Mouse (Mus musculus) stomach, embryonic 16.5 days (tissue): ENCODE measurements around the gene Slc2a13. TPM values are rescaled to one million over a fixed set of nuclear protein-coding genes. Genes with fewer than 3 reads are reported as not detected.
A peak's percentile ranks its signal among the peaks of the same experiment; 100 is the strongest.

ENCODE experiments used
- ATAC-seq: fragments of 200-750 bp; cut with Nextera tagmentation; 2 replicates; pipeline ENCODE4 v1.8.0; 2017; ENCODE audit warnings: moderate number of reproducible peaks, moderate TSS enrichment; ENCODE audit not compliant: insufficient read depth, low FRiP score
- H3K27ac ChIP-seq: fragments of 300-500 bp; sonication (generic); 2 replicates; pipeline ENCODE4 v1.5.1; 2014; ENCODE audit warnings: low read length
- H3K27me3 ChIP-seq: fragments of 300-500 bp; sonication (generic); 2 replicates; pipeline ENCODE4 v1.6.1; 2014; ENCODE audit warnings: low read length, control low read depth, mixed read lengths; ENCODE audit not compliant: control insufficient read depth, insufficient read depth
- H3K36me3 ChIP-seq: fragments of 300-500 bp; sonication (generic); 2 replicates; pipeline ENCODE4 v1.6.1; 2014; ENCODE audit warnings: low read length; ENCODE audit not compliant: control insufficient read depth, insufficient read depth
- H3K4me1 ChIP-seq: fragments of 300-500 bp; sonication (generic); 2 replicates; pipeline ENCODE4 v1.6.1; 2014; ENCODE audit warnings: low read length, control low read depth, mixed read lengths; ENCODE audit not compliant: control insufficient read depth, insufficient read depth
- H3K4me2 ChIP-seq: fragments of 300-500 bp; sonication (generic); 2 replicates; pipeline ENCODE4 v1.6.1; 2014; ENCODE audit warnings: low read depth, low read length, mixed read lengths
- H3K4me3 ChIP-seq: fragments of 300-500 bp; sonication (generic); replicated peaks from 2 replicates; pipeline ENCODE4 v1.5.1; 2014; ENCODE audit warnings: mild to moderate bottlenecking, low read length
- H3K9ac ChIP-seq: fragments of 300-500 bp; sonication (generic); 2 replicates; pipeline ENCODE4 v1.6.1; 2014; ENCODE audit warnings: low read length
- H3K9me3 ChIP-seq: fragments of 300-500 bp; sonication (generic); replicated peaks from 2 replicates; pipeline ENCODE4 v1.6.1; 2016; ENCODE audit warnings: low read length, control low read depth; ENCODE audit not compliant: control insufficient read depth
- WGBS: fragments of 180-500 bp; shearing (Covaris S2); extraction: QIAGEN DNeasy Blood & Tissue Kit; methylation state at CpG from one replicate; pipeline ENCODE4 v1.1.7; 2014; 5-methylcytosine and 5-hydroxymethylcytosine counted together
- polyA plus RNA-seq: library from polyadenylated mRNA; unstranded; fragments of >200 nt; fragmentation: Nextera tagmentation; extraction: Ambion mirVana; gene quantifications from 2 replicates; pipeline ENCODE4 v1.2.1, GENCODE M21; 2015

Gene Slc2a13
- polyA plus RNA-seq, 1 experiment from 2014 or later: 0.96 TPM

DNA sequence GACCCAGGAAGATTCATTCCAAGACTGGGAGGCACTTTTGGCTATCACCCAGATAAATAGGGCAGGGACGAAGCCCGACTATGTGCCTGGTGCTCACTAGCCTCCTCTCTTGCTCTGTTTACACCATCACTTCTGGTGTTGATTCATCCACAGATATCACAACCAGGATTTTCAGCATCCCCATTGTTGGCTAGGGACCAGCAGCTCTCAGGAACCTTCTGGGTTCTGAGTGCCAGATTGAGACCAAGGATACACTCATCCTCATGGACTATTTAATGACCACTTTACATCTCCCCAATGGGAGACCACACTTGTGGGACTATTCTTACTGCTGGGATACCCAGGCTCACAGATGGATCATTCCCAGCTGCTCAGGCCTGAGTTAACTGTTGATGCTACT lies 46.2 kb downstream of the Slc2a13 start:
- Histone ChIP-seq H3K36me3 (no peaks in the 10 kb centered on the region), H3K9ac (no peak overlapping the region), H3K27ac (no peak overlapping the region), H3K4me1 (no peaks in the 10 kb centered on the region), H3K27me3 (no peaks in the 10 kb centered on the region), H3K4me3 (no peak overlapping the region), H3K9me3 (no peaks in the 10 kb centered on the region), H3K4me2 (no peak overlapping the region)
- 66% methylated on average over 2 of the region's 2 CpGs for WGBS
- no peak for ATAC-seq

DNA sequence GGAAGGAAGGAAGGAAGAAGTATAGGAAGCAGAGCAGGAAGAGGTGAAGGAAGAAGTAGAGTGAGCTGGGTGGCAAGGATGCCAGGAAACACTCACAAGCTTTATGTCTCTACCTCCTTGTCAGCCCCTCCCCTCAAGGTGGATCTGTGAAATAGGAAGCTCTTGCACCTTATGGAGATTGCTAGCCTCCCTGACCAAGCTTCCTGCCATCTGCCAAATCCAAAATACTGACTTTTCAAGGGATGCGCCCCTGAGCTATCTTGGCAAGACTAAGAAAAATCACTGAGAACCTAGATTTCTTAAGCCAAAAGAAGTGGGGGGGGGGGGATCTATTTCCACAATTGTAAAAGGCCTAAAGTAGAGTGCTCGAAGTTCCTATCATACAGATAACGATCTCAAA lies 46.9 kb downstream of the Slc2a13 start:
- Histone ChIP-seq H3K4me3 (no peak overlapping the region), H3K4me1 (no peaks in the 10 kb centered on the region), H3K36me3 (no peaks in the 10 kb centered on the region), H3K9me3 (no peaks in the 10 kb centered on the region), H3K9ac (no peak overlapping the region), H3K27ac (no peak overlapping the region), H3K4me2 (no peak overlapping the region), H3K27me3 (no peaks in the 10 kb centered on the region)
- ATAC-seq: no peak
- 81% methylated on average over 3 of the region's 3 CpGs for WGBS

DNA sequence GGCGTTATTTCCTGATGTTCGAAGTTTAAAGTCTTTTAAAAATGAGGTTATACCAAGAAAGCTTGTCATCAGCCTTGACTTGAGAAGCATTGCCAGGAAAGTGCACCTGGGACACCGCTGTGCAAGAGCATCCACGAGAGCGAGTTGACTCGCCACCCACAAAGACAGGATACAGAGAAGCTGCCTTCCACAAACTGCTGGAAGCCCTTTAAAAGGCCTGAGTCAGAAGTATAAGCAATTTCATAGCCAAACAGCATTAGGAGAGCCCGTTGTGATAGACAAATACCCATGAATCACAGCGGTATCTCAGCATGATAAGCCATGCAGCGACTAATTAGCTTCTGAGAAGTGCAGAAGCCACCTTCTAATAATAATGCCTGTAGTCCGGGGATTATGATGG lies 48.6 kb downstream of the Slc2a13 start:
- 65% methylated on average over 10 of the region's 10 CpGs for WGBS

DNA sequence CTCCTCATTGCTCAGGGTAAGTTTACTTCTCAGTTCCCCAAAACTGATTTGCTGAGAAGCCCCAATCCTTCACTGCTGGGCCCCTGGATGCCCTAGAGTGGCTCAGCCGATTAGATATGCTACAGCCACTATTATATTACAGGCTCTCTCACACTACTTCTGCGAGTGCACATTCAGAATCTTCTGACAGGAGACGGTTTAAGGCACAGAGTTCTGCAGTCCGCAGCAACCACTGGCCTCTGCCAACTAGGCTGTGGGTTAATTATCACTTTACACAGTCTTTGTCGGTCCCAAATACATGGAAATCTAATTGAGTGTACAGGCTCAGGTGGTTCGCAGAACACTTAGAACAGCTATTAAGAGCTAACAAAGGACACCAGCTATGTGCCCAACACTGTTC lies 69.8 kb downstream of the Slc2a13 start:
- 61% methylated on average over 6 of the region's 6 CpGs for WGBS
- Histone ChIP-seq H3K9me3 (no peaks in the 10 kb centered on the region), H3K4me3 (no peak overlapping the region), H3K36me3 (no peaks in the 10 kb centered on the region), H3K27me3 (no peaks in the 10 kb centered on the region), H3K4me1 (peaks cover 12% of the 10 kb centered on the region), H3K27ac (no peak overlapping the region), H3K9ac (no peak overlapping the region), H3K4me2 (no peak overlapping the region)
- ATAC-seq: no peak

More for the DNA sequence above, 48.6 kb downstream of the Slc2a13 start:
- no peaks in the 10 kb centered on the region for H3K36me3 ChIP-seq
- no peak overlapping the region for H3K27ac ChIP-seq
- H3K27me3 ChIP-seq: no peaks in the 10 kb centered on the region
- H3K4me2 ChIP-seq: no peak overlapping the region
- H3K9me3 ChIP-seq: no peaks in the 10 kb centered on the region
- no peak overlapping the region for H3K4me3 ChIP-seq
- no peaks in the 10 kb centered on the region for H3K4me1 ChIP-seq
- no peak overlapping the region for H3K9ac ChIP-seq
- no peak for ATAC-seq

DNA sequence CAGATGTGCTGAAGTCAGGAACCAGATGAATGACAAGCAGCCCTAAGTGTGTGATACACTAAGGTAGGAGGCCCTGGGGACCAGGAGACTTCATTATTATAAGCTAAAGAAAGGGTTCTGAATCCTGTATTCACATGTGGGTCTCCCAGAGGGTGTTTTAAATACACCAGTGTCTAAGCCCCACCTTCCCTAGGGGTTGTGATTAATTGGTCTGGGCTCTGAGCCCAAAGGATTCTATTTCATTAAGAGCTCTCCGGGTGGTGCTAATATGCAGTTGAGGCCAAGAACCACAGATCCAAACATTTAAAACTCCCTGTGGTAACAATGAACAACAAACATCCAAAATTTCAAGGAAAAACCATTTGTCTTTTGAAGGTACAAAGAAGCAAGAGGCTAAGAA lies 70.4 kb downstream of the Slc2a13 start:
- Histone ChIP-seq H3K4me3 (no peak overlapping the region), H3K4me2 (no peak overlapping the region), H3K27me3 (no peaks in the 10 kb centered on the region), H3K4me1 (peaks cover 12% of the 10 kb centered on the region), H3K9ac (no peak overlapping the region), H3K9me3 (no peaks in the 10 kb centered on the region), H3K27ac (no peak overlapping the region), H3K36me3 (no peaks in the 10 kb centered on the region)
- ATAC-seq: peak; percentile 60; the same call in 1 of the 2 replicates
- 28% methylated on average over 1 of the region's 1 CpGs for WGBS

DNA sequence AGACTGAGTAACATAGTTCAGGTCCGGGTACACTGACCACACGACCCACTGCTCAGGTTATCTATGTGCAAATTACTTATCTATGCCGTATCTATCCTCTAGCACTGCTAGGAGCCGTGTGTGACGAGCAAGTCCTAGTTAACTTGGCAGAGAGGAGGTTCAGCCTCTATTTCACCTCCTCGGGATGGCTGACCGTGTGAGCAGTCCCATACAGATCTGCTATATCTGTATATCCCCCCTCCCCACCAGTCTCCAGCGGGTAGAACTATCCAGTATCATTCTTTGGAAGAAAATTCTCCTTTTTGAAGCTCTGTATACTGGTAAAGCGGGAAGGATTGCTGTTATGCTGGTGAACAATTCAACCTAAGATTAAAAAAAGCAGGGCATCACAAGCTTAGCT lies 70.8 kb downstream of the Slc2a13 start:
- no peaks in the 10 kb centered on the region for H3K9me3 ChIP-seq
- WGBS: 67% methylated on average over 9 of the region's 9 CpGs
- no peaks in the 10 kb centered on the region for H3K36me3 ChIP-seq
- H3K4me3 ChIP-seq: no peak overlapping the region
- ATAC-seq: no peak
- H3K4me2 ChIP-seq: no peak overlapping the region
- H3K9ac ChIP-seq: no peak overlapping the region
- H3K4me1 ChIP-seq: peaks cover 12% of the 10 kb centered on the region
- H3K27ac ChIP-seq: no peak overlapping the region
- no peaks in the 10 kb centered on the region for H3K27me3 ChIP-seq

DNA sequence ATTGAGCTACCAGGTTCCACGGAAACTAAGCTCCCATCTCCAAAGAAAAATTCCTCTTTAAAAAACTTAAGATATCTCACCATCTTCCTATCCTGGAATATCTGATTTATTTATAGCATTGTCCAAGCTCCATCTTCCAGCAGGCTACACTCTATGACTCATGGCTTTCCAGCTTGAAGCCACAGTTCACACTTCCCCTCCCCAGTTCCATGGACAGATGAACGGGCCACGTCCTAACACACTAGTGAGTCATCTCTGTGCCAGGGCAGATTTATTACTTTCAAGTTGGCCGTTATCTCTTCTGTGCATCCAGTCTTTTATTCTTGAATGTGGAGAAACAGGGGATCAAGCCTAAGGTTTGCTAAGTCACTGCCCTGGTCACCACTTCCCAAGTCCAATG lies 78.0 kb downstream of the Slc2a13 start:
- Histone ChIP-seq H3K4me1 (no peaks in the 10 kb centered on the region), H3K36me3 (no peaks in the 10 kb centered on the region), H3K9me3 (no peaks in the 10 kb centered on the region), H3K4me2 (no peak overlapping the region), H3K27me3 (no peaks in the 10 kb centered on the region), H3K9ac (no peak overlapping the region), H3K4me3 (no peak overlapping the region), H3K27ac (no peak overlapping the region)
- ATAC-seq: no peak
- 77% methylated on average over 4 of the region's 4 CpGs for WGBS

DNA sequence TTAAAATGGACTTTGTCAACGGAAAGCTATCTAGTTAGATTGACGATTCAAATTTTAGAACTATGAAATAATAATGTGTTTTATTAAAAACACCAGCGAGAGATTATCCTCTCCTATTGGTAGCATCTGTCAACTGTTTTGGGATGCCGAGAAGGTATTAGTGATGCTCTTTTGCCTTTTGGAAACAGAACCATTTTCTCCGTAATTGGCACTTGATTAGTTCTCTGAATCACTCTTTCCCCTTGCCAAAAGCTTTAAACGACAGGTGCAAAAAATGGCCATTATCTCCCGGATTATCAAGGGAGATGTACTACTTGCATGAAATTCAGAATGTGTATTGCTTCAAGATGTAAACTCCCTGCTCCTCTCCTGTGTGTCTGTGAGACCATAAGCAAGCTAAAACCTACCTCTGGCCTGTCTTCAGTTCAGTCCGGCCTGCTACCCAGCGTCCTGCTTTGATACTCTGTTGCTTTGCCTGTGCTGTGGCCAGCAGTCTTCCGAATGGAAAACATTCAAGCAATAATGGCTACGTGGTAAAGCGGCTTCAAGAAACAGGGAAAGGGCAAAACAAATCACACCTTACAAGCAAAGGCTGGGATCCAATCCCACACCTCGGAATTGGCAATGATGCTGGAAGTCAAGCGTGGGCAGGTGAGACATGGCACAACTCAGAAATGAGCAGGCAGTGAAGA lies 93.0 kb downstream of the Slc2a13 start:
- Histone ChIP-seq H3K4me2 (no peak overlapping the region), H3K9me3 (no peaks in the 10 kb centered on the region), H3K27me3 (no peaks in the 10 kb centered on the region), H3K4me3 (no peak overlapping the region), H3K4me1 (no peaks in the 10 kb centered on the region), H3K36me3 (no peaks in the 10 kb centered on the region), H3K9ac (no peak overlapping the region), H3K27ac (no peak overlapping the region)
- no peak for ATAC-seq
- 89% methylated on average over 14 of the region's 14 CpGs for WGBS

DNA sequence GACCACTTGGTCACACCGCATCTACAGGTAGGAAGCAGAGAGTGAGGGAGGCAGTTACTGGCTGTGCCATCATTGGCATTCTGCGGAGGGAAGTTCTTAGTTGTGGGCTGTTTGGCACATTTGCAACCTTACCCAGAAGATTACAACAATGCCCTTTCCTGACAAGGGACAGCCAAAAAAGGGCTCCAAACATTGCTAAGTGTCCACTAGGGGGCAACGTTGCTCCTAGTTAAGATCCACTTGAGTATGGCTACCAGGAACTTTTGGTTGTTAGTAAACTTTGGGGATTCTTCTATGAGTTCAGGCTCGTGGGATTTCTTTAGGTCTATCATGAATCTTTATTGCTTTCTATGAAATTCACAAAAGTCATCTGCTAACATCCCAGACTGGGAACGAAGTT lies 95.3 kb downstream of the Slc2a13 start:
- no peaks in the 10 kb centered on the region for H3K9me3 ChIP-seq
- H3K4me3 ChIP-seq: no peak overlapping the region
- no peaks in the 10 kb centered on the region for H3K36me3 ChIP-seq
- H3K4me2 ChIP-seq: no peak overlapping the region
- H3K4me1 ChIP-seq: no peaks in the 10 kb centered on the region
- WGBS: 32% methylated on average over 5 of the region's 5 CpGs
- H3K27ac ChIP-seq: no peak overlapping the region
- H3K27me3 ChIP-seq: no peaks in the 10 kb centered on the region
- ATAC-seq: no peak
- H3K9ac ChIP-seq: no peak overlapping the region
